Mouse (Mus musculus): Measurements from ENCODE around the gene Gal3st3.
A peak's percentile ranks its signal among the peaks of the same experiment; 100 is the strongest.
"Not testable (repeated sequence)": the region's sequence is repeated elsewhere in the genome, so short reads cannot be mapped to it uniquely, and the experiment has no call there.

The Gal3st3 gene

GRCm38 (mm10) chr19:5306968-5307734 is 9.0 kb downstream of the Gal3st3 start:
- peak in 1 of 2 experiments; percentile 43 for DNase-seq (ENCODE audit: low spot score in 2 of 2)

GRCm38 (mm10) chr19:5309025-5309424 is 10.9 kb downstream of the Gal3st3 start:
- no peak for DNase-seq (ENCODE audit: low spot score in 2 of 2)

GRCm38 (mm10) chr19:5313189-5313588 is 15.1 kb downstream of the Gal3st3 start:
- no peak for DNase-seq (ENCODE audit: low spot score in 2 of 2)

GRCm38 (mm10) chr19:5323801-5324200 is 25.7 kb downstream of the Gal3st3 start:
- no peak for DNase-seq (ENCODE audit: low spot score in 2 of 2)

- DNase-seq (ENCODE audit: low spot score in 2 of 2), result no peak
Measured at GRCm38 (mm10) chr19:5327970-5328369, 29.8 kb downstream of the Gal3st3 start.

GRCm38 (mm10) chr19:5334741-5335140 is 36.6 kb downstream of the Gal3st3 start:
- no peak for DNase-seq (ENCODE audit: low spot score in 2 of 2)

- DNase-seq (ENCODE audit: low spot score in 2 of 2), result no peak
Measured at GRCm38 (mm10) chr19:5335441-5335840, 37.3 kb downstream of the Gal3st3 start, which contains the start of gene Catsper1. Catsper1 (plus strand) TSS chr19:5335741.

GRCm38 (mm10) chr19:5337975-5338374 is 39.8 kb downstream of the Gal3st3 start:
- DNase-seq (ENCODE audit: low spot score in 2 of 2), result peak; percentile 31 to 72

GRCm38 (mm10) chr19:5341360-5341759 is 43.2 kb downstream of the Gal3st3 start:
- DNase-seq (ENCODE audit: low spot score in 2 of 2), result no peak

- no peak for DNase-seq (ENCODE audit: low spot score in 2 of 2)
Measured at GRCm38 (mm10) chr19:5345297-5346131, 47.4 kb downstream of the Gal3st3 start.

- DNase-seq (ENCODE audit: low spot score in 2 of 2), result no peak
Measured at GRCm38 (mm10) chr19:5348064-5348463, 49.9 kb downstream of the Gal3st3 start.

- peak in 1 of 2 experiments; percentile 31 for DNase-seq (ENCODE audit: low spot score in 2 of 2)
Measured at GRCm38 (mm10) chr19:5348526-5349501, 50.7 kb downstream of the Gal3st3 start.

GRCm38 (mm10) chr19:5349502-5349873 is 51.4 kb downstream of the Gal3st3 start, which contains the start of gene Cst6:
Cst6 (minus strand) TSS chr19:5349574.
- DNase-seq (ENCODE audit: low spot score in 2 of 2), result not testable (repeated sequence)

- DNase-seq (ENCODE audit: low spot score in 2 of 2), result no peak
Measured at GRCm38 (mm10) chr19:5353609-5354008, 55.5 kb downstream of the Gal3st3 start.

GRCm38 (mm10) chr19:5356080-5356479 is 57.9 kb downstream of the Gal3st3 start:
- no peak for DNase-seq (ENCODE audit: low spot score in 2 of 2)

Data from cerebellum, postnatal 4 days (tissue).